Mouse (Mus musculus) adrenal gland, postnatal 4 days (tissue): ENCODE data around the gene Evc. TPM values are rescaled to one million over a fixed set of nuclear protein-coding genes. Genes with fewer than 3 reads are reported as not detected.

Experiments
- DNase-seq, 2 experiments: peaks; one replicate each; pipeline ENCODE4 v3.0.0; 2021 to 2022; ENCODE audit warnings: low spot score in 2 of 2, mixed read lengths in 2 of 2
- total RNA-seq, 2 experiments: library from RNA; stranded (reverse); gene quantifications; 2 replicates each; pipeline ENCODE4 v1.2.3; 2021

Evc gene
- total RNA-seq, 2 experiments from 2014 or later = 21.0 to 23.9 TPM

DNA sequence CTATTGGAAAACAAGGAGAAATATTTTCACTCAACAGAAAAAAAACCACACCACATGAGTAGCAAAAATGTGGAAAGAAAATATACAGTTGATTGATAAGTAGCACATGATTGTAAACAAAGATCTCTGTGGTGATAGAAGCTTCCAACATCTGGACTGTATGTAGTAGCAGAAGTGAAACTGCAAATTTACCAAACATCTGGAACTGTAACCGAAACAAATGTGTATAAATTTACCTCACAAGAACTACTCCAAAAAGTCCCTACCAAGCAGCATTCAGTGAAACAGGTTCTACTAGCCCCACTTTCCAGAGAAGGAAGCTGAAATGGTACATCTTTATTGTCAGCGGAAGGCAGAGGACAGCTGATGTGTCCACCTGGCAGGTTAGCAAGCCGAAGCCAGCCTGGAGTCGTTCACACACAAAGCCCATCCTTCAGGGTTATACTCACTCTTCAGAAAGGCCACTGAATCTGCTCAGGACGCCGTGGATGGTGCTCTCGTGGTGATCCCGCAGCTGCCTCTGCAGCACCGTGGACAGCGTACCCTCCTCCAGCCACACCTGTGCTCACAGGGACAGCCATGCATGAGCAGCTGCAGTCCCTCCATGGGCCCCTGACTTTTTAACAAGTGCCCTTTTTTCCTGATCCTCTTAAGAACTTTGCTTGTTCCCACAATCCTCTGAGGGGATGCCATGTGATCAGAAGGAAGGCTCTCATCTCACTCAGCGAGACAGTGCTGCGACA is 23.5 kb downstream of the Evc start:
- no peak for DNase-seq

DNA sequence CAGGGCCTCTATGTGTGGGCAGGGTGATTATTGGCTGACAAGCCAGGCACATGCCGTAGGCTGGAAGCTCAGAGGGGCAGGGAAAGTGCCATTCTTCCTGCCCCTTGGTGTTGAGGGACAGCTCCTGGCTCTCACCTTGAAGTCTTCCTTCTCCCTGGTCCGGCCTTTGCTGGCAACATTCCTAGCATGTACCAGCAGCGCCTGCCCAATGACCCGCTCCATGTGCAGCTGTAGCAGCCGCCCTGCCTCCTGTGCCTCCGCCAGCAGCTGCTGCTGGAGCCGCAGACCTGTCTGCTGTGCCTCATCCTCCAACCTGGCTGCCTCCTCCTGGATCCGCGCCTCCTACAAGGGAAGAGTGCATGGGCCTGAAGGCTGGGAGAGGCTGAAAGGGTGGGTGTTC is 26.7 kb downstream of the Evc start:
- DNase-seq = no peak

DNA sequence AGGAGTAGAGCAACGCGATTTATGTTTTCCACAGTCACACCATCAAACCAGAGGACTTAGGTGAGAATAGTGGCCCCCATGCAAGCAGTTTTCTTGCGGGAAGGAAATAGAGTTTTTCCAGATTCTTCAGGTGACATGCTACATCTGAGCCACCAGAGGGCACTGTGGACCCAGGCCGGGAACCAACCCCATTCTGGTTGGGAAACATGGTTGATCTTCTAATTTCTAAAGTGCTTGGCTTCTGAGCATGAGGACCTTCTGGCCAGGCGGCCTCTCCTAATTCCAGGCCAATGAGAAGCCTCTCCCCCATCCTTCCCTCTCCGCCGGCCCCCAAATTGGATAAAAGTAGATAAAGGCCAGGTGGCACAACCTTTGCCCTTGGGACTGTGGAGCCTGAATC is 38.3 kb downstream of the Evc start:
- no peak for DNase-seq

DNA sequence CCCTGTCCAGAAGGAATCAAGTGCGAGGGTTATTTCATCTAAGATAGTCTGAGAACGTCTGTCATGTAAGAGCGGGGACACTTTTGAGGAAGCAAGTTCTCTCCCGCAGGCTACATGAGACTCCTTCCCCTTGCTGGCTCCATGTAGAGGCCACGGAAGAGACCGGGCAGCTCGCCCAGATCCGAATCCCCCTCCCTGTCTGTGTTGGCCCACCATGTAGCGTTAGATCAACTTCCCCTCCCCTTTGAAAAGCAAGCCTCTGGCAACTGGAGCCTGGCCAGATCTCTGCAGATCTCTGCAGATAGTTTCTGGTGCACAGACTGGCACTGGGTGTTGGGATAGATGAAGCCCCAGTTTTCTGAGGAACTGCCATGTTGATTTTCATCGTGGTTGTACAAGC is 40.0 kb downstream of the Evc start:
- DNase-seq = no peak

DNA sequence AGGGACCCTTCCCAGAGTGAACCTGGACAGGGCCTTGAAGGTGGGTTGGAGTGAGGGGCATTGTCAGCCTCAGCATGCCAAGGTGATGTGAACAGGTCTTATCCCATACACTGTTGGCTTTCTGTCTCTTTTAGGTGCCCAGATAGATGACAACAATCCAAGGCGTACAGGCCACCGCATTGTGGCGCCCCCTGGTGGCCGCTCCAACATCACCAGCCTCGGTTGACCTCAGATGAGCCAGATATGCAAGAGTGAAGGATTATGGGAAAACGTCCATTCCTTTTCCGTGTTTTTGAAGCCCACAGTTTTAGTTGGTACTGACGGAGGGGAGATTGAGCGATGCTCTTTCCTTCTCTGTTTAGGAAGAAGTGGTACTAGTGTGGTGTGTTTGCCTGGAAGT is 45.7 kb downstream of the Evc start:
- no peak for DNase-seq

DNA sequence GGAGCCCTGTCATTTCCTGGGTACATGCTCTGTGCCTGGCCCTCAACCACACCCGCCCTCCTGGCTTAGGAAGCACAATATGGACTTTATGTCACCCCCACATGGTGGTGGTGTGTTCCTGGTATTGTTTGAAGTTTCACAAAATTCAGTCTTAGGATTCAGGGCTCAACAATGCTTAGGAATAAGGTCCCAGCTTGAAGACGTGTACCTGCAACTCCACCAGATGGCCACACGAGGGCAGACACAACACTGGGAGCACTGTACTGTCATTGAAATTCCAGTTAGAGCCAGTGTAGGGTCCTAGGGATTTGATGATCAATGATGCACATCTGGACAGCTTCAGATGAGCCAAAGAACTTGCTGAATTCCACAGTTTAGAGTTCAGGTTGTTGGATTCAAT is 47.5 kb downstream of the Evc start:
- DNase-seq = no peak

DNA sequence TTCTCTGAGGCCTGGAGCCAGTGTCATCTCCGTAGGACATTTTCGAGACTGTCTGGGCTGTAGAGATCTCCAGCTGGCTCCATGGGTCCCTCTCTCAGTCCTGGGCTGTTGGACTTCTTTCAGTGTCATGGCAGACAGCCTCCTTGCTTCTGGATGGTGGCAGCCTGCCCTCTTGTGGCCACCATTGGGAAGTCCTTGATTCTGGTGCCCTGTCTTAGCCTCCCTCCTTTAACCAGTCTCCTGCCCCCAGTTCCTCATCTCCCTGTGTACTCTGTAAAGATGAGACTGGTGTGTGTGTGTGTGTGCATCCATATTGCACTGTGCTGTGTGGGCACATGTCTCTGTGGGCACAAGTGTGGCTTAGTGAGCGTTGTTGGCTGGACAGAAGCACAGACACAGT is 48.3 kb downstream of the Evc start:
- peak in 1 of 2 experiments; percentile 17 for DNase-seq

DNA sequence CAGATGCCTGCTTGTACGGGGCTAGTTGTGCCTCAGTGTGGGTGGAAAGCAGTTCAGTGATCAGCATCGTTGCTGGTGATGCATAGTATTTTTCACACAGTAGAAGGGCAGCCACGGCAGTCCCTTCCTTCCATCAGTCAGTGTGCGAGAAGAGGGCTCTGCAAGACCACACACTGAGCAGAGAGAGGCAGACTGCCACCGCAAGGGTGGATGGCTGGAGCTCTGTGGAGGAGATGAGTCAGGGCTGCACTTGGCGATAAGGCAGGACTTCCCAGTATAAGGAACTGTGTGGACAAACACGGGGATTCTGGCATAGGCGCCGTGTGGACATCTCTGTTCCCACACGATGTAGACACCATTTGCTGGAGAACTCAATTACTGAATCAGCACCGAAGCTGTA is 55.7 kb downstream of the Evc start:
- no peak for DNase-seq

DNA sequence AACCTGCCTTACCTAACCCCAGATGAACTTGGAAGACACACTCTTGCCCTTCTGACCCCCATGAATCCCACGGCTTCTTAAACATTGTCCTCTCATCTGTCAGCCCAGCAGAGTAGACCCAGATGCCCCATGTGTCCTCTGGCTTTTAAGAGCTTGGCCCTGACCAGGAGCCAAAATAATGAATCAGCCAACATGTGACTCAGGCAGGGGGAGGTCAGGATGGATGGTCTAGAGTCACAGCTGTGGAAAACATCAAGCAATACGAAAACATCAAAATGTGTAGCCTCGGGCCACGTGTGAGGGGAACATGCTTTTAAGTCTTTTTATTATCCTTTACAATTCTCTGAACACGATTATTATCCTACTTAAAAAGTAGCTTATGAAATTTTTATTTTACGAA is 72.9 kb downstream of the Evc start:
- DNase-seq = no peak

DNA sequence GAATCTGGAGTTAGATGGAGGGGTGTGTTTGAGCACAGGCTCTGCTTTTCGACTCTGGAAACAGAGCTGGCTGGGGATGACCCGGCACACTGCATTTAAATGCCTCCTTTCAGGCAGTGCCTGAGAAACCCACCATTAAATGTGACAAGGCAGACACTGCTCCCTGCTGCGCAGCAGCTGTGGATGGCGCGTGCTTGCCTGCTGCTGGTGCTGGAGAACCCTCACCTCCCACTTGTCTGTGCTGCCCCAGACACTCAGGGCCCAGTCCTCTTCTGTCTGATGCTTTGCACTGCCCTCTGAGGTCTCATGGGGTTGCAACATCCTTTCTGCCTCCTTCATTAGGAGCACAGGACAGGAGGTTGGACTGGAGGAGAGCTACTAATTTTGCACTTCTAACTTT is 75.0 kb downstream of the Evc start:
- DNase-seq = no peak

DNA sequence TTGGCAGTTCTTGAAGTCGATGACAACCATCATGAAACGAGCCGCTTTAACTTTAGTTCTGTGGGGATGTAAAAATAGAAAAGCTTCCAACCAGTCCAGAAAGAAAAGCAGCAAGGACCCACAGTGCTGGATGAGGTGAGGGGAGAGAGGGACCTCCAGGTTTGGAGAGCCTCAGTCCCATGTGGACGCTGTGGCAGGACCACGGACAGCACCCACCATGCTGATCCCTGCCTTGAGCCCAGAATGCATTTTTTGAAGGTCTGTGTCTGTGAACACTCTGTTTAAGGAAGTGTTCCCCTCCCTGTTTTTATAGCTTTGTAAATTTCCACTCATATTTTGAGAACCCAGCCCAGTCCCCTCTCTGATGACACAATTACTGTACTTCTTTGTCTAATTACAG is 79.5 kb downstream of the Evc start:
- DNase-seq = no peak

DNA sequence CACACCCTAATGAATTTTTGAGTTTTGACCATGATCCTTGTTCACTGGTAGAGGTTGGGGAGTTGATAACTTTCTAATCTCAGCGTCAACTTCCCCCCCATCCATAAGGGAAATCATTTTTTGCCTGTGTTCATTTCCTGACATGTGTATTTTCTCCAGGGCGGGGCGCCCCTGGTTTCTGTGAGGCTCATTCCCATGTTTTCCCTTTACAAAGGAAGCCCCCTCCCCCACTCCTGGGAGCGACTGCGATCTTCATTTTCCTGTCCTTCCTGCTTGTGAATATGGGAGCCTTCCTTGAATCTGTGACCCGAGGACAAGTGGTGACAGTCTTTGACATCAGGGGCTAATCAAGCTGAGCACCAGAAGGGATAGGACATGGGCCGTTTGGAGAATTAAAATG is 79.9 kb downstream of the Evc start:
- DNase-seq = no peak

DNA sequence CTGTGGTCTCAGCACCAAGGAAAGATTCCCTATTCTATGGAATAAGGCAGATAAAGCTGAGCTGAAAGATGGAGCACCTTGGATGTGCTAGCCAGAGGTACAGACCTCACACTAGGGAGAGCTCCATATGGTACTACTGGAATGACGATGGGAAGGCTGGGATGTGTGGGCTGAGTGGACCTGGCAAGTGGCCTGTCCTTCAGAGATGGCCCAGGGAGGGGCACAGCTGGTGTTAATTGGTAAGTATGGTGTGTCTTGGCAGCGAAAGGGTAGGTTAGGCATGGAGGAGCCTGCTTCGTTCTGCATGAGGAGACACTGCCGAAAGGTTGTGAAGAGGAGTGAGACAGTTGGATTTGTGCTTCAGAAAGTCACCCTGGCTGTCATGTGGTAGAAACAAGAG is 82.2 kb downstream of the Evc start:
- DNase-seq = no peak

DNA sequence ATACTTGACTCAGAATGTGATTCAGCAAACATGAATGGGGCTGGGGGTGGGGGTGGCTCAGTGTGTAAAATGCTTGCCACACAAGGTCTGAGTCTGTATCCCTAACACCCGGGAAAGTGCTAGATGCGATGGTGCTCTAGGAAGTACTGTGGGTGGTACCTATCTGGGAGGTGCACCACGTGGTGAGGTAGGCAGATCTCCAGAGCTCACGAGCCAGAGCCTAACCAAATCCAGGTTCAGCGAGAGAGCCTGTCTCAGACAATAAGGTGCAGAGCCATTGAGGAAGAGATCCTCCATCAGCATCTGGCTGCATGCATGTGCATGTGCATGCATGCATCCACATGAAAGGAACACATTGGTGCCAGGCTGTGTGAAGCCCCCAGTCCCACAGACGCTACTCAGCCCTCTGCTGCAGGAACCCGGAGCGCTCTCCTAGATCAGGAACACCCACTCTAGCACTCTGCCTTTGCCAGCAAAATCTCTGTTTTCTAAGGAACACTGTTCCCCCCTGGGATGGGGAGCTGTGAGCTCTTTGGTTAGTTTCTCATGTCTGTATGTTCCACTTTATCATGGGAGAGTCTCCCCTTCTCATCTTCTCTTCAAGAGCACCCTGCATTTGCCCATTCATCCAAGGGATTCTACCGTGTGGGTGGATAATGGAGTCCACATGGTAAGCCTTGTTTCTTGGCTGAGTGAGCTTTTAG is 84.4 kb downstream of the Evc start:
- DNase-seq = no peak

DNA sequence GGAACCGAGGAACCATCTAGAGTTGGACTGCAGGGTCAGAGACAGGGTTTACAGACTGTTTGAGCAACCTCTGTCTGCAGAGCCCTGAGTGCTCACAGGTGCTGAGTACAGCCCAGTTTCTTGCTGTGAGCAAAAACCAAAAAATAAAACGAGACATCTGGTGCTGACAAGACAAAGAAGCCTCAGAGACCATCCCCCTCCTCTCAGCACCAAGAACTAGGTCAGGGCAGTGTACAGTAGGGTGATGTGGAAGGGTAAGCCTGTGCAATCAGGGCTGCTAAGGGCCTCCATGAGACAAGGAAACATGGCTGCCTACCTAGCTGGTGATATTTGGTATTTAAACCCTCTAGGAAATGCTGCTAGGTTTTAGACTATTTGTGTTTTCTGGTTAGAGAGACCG is 85.1 kb downstream of the Evc start:
- no peak for DNase-seq

DNA sequence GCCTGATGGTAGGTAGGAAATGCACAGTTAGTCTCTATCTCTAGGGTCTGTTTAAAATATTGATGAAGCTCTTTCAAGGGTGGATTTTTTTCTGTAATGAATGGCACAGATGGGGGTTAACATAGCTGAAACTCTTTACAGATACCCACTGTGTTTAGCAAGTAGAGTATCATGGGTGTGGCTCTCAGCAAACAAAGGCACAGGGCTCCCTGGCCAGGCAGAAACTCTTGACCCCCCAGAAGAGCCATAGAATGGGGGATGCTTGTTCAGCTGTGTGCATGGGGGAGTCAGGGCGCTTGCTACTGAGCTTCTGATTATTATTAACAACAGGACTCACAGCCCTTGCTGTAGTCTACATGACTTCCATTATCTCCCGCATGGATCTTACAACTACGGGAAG is 87.8 kb downstream of the Evc start:
- no peak for DNase-seq

DNA sequence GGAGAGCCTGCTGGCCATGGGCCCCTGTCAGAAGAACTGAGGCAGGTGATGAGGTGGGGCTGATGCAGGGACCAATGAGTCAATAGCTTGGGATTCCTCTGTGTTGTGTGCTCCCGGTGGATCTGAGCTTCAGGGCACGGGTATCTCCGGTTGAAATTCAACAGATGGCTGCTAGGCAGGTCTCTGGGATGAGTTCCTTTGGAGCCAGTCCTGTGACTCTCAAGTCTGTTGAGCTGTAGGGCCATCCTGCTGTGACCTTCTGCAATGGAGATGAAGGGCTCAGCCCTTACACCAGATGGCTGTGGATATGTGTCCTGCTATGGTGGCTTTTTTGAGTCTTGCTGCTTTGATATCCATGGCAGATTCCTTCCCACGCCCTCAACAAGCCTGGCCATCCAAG is 89.2 kb downstream of the Evc start:
- no peak for DNase-seq

DNA sequence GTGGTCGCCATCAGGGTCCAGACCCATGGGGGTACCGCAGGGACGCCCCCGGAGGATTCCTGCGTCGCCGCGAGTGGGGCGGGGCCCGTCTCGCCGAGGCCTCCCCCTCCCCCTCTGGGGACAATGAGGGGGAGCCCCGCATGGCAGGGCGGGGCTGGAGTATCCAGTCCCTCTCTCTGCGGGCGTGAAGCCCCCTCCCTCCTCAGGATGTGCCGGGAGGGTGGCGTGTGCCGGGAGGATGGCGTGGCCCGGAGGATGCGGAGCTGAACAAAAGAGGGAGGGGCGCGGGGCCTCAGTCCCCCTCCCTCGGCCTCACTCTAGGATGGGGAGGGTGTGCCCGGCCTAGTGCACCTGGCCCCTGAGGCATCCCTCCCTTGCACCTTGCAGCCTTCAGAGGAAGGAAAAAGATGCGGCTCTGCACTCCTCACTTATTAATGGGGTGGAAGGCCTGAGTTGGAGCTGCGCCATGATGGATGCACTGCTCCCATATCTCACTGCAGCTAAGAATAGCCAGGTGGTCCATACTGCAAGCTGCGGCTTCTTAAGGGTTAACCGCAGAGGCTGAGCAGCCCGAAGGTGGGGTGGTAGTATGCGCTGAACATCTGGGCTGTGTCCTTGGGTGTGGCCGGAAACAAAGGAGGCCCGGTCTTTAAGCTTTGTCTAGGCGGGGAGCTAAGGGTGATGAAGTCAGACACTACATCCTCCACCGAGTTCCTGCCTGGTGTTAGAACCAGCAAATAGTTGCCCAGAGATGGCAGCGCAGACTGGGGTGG is 90.4 kb downstream of the Evc start:
- no peak for DNase-seq

DNA sequence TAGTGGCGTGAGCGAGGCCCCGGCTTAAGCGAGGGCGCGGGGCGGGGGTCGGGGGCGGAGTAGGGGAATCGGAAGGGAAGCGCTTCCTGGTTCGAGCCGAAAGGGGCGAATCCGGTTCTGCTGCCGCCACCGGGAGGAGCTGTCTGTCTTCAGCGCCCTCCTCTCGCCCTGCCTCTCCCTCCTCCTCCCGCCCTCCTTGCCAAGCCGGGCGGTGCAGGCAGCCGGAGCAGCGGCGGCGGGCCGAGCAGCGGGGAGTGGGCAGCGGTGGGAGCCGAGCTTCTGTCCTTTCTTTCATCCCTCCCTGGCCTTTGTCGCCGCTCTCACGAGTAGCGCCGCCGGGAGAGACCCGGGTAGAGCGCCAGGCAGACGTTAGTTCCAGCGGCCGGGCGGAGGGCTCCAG is 91.0 kb downstream of the Evc start:
- no peak for DNase-seq

DNA sequence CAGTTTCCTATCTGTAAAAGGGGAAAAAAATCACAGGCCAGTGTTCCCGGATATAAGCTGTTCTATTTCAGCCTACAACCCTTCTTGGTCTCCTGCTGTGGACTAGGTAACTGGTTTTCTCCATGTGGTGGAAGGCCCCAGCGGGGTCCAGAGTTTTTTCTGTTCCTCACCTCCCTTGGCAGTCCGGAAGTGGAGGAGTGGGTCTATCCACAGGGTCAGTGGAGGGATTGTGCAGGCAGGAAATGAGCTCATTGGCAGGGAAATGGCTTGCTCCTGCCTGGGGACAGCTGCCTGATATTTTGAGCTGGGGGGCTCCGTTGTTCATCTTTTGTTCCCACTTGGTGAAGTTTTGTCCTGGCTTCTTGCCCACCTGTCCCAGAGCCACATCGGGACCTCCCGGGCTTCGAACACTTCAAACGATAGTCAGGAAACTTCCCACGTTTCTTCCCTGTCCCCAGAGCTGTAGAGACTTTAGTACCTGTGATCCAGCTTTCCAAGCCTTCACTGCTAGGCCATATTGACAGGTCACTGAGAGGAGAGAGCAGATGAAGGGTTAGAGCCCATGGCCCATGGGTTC is 91.9 kb downstream of the Evc start:
- no peak for DNase-seq

DNA sequence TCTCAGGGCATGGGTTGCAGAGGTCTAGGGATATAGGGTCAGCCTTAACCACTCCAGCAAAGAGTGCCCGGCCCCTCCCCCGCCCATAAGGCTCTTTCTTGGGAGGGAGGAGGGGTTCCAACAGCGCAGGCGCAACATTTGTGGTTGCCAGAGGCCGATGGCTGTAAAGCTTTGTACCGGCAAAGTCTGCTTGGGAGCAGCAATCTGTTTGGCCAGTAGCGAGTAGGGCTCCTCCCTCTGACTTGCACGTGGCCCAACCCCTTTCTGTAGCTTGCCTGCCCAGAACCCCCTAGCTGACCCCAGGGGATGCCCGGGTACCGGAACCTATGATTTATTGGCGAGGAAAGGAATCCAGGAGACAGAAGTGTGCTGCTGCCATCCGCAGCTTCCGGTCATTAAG is 92.5 kb downstream of the Evc start:
- no peak for DNase-seq
